Mouse (Mus musculus): ENCODE measurements around the gene Ceacam18. TPM values are rescaled to one million over a fixed set of nuclear protein-coding genes. Genes with fewer than 3 reads are reported as not detected.

Ceacam18 gene
- total RNA-seq (2021), result not detected
- long read RNA-seq, experiment 1, result 0 reads
- long read RNA-seq, experiment 2, result 0 reads

GRCm38 (mm10) chr7:43634500-43634899, at the start of gene Ceacam18:
Ceacam18 (plus strand) TSS chr7:43634707.
- DNase-seq (ENCODE audit: low spot score in 2 of 2), result no peak

- DNase-seq (ENCODE audit: low spot score in 2 of 2), result no peak
Measured at GRCm38 (mm10) chr7:43584790-43585189, 49.7 kb upstream of the Ceacam18 start.

GRCm38 (mm10) chr7:43601884-43602283, 32.6 kb upstream of the Ceacam18 start:
- DNase-seq (ENCODE audit: low spot score in 2 of 2), result no peak

- peak; percentile 35 to 53 for DNase-seq (ENCODE audit: low spot score in 2 of 2)
Measured at GRCm38 (mm10) chr7:43606896-43607742, 27.4 kb upstream of the Ceacam18 start, which contains the start of gene Zfp819. Zfp819 (plus strand) TSS chr7:43607169.

GRCm38 (mm10) chr7:43607743-43608287, 26.7 kb upstream of the Ceacam18 start:
- DNase-seq (ENCODE audit: low spot score in 2 of 2), result no peak

GRCm38 (mm10) chr7:43608316-43608824, 26.1 kb upstream of the Ceacam18 start:
- no peak for DNase-seq (ENCODE audit: low spot score in 2 of 2)

- no peak for DNase-seq (ENCODE audit: low spot score in 2 of 2)
Measured at GRCm38 (mm10) chr7:43613816-43614551, 20.5 kb upstream of the Ceacam18 start.

- DNase-seq (ENCODE audit: low spot score in 2 of 2), result no peak
Measured at GRCm38 (mm10) chr7:43622927-43623326, 11.6 kb upstream of the Ceacam18 start.

GRCm38 (mm10) chr7:43623819-43624218, 10.7 kb upstream of the Ceacam18 start:
- no peak for DNase-seq (ENCODE audit: low spot score in 2 of 2)

- DNase-seq (ENCODE audit: low spot score in 2 of 2), result no peak
Measured at GRCm38 (mm10) chr7:43625065-43625464, 9.4 kb upstream of the Ceacam18 start.

- DNase-seq (ENCODE audit: low spot score in 2 of 2), result no peak
Measured at GRCm38 (mm10) chr7:43625794-43626422, 8.6 kb upstream of the Ceacam18 start.

- DNase-seq (ENCODE audit: low spot score in 2 of 2), result no peak
Measured at GRCm38 (mm10) chr7:43633940-43634339, 567 bp upstream of the Ceacam18 start.

GRCm38 (mm10) chr7:43636194-43636593, 1.7 kb downstream of the Ceacam18 start:
- no peak for DNase-seq (ENCODE audit: low spot score in 2 of 2)

- DNase-seq (ENCODE audit: low spot score in 2 of 2), result no peak
Measured at GRCm38 (mm10) chr7:43637118-43637517, 2.6 kb downstream of the Ceacam18 start.

GRCm38 (mm10) chr7:43642587-43642986, 8.1 kb downstream of the Ceacam18 start:
- peak in 1 of 2 experiments; percentile 41 for DNase-seq (ENCODE audit: low spot score in 2 of 2)

GRCm38 (mm10) chr7:43643046-43643652, 8.6 kb downstream of the Ceacam18 start:
- no peak for DNase-seq (ENCODE audit: low spot score in 2 of 2)

- no peak for DNase-seq (ENCODE audit: low spot score in 2 of 2)
Measured at GRCm38 (mm10) chr7:43652683-43653082, 18.2 kb downstream of the Ceacam18 start.

GRCm38 (mm10) chr7:43654519-43654918, 20.0 kb downstream of the Ceacam18 start:
- DNase-seq (ENCODE audit: low spot score in 2 of 2), result no peak

- DNase-seq (ENCODE audit: low spot score in 2 of 2), result no peak
Measured at GRCm38 (mm10) chr7:43656232-43656631, 21.7 kb downstream of the Ceacam18 start.

GRCm38 (mm10) chr7:43660002-43660401, 25.5 kb downstream of the Ceacam18 start, which contains the start of gene Siglece:
Siglece (minus strand) TSS chr7:43660161.
- DNase-seq (ENCODE audit: low spot score in 2 of 2), result no peak

All from adrenal gland, adult 18-20 months (tissue).